Mouse (Mus musculus): Measurements from ENCODE around the gene Lasp1.
"Not testable (repeated sequence)": the region's sequence is repeated elsewhere in the genome, so short reads cannot be mapped to it uniquely, and the experiment has no call there.

Lasp1 gene

DNA sequence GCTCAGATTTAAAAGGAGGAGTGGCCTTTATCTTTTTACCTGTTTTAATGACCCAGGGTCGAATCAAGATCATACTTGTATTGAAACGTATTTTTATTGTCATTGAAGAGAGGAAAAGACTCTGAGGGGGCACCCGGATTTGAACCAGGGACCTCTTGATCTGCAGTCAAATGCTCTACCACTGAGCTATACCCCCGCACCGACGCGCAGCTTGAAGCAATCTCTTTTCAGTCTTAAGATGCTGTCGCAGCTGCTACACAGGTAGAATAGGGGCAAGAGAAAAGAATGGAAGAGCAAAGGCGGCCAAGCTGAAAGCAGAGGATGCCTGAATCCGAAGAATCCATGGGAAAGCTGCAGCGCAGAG is at the start of gene Lasp1:
TSS of gene Lasp1 (plus strand) at position 219 of the 364 bp plus-strand sequence.
- peak; percentile 89 to 94 for DNase-seq

GRCm38 (mm10) chr11:97753277-97753676 is 45.5 kb upstream of the Lasp1 start:
- no peak for DNase-seq

DNA sequence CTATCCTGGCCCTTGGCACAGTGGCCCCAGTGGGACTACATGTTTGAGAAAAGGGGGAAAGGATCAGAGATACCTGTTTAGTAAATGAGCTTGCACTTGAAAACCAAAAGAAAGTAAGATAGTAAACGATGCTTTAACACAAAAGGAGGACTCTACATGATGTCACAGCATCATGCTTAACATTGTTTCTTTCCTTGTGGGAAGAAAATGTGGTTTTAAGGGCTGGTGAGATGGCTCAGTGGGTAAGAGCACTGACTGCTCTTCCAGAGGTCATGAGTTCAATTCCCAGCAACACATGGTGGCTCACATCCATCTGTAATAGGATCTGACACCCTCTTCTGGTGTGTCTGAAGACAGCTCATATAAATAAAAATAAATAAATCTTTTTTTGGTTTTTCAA is 40.7 kb upstream of the Lasp1 start:
- no peak for DNase-seq

DNA sequence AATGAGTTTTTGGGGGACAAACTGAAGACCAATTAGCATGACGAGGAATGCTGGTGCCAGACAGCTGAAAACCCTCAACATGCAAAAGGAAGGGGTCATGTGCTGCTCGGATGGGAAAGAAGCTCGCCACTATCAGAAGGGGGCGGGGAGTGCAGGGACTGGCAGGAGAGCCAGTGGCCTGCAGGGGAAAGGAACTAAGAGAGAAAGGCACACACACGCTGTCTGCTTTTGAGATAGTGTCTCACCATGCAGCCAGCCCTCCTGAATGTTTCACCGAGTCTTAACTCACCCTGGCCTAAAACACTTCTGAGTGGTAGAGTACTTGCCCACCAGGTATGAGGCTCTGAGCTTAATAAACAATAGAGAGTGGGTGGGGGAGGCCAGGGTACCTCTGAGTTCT is 39.9 kb upstream of the Lasp1 start:
- DNase-seq = no peak

GRCm38 (mm10) chr11:97761638-97762037 is 37.2 kb upstream of the Lasp1 start:
- no peak for DNase-seq

GRCm38 (mm10) chr11:97766154-97766881 is 32.5 kb upstream of the Lasp1 start, which contains the start of gene Cwc25:
Gene Cwc25 (minus strand): TSS chr11:97766556.
- DNase-seq = peak; percentile 95

- DNase-seq = no peak
Measured at GRCm38 (mm10) chr11:97769704-97770103, 29.1 kb upstream of the Lasp1 start.

DNA sequence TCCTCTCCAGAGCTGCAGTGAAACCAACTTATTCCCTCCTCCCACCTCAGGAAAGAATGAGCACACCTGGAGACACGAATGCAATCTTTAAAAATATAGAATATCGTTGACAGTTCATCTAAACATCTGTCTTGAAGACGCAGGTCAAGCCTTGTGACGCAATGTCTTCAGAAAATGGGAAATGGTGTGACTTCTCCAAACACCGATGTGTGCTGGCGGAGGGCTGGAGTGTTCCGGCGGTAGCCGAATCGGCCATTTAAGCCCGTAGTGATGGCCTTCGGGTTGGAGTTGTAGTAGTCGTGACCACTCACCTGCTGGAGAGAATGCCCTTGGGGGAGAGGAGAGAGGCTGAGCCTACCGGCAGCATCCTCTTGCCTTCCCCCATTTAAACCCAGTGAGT is 27.4 kb upstream of the Lasp1 start:
- DNase-seq = no peak

GRCm38 (mm10) chr11:97775186-97775585 is 23.6 kb upstream of the Lasp1 start:
- no peak for DNase-seq

DNA sequence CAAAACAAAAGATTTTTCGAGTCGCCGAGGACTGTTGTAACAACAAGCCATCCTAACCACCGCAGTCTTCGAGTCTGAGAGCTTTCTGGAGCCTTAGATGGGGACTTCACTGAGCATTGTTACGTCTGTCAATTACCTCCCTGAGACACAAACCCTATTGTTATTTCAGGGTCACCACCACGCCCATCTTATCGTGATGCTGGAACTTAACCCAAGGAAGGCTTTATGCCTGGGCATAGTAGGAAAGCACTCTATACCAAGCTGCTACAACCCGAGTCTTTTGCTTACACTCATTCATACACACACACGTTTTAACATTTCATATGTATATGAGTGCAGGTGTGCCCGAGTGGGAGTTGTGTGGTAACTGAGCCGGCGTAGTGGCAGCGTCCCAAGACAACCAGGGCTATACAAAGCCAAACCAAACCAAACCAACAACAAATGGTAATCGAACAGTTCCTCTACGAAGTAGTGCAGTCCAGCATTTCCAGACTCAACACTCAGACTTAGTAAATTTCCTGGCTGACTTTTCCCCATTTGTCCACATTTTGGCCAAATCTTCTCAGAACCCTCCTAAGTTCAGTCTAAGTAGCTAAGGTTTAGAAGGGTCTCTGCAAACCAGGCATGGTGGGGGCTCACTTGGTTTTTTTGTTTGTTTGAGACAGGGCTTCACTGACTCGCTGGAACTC is 22.8 kb upstream of the Lasp1 start, which contains the start of gene 1700001P01Rik:
TSS of gene 1700001P01Rik (minus strand) at position 111 of the 689 bp plus-strand sequence.
- DNase-seq = no peak

DNA sequence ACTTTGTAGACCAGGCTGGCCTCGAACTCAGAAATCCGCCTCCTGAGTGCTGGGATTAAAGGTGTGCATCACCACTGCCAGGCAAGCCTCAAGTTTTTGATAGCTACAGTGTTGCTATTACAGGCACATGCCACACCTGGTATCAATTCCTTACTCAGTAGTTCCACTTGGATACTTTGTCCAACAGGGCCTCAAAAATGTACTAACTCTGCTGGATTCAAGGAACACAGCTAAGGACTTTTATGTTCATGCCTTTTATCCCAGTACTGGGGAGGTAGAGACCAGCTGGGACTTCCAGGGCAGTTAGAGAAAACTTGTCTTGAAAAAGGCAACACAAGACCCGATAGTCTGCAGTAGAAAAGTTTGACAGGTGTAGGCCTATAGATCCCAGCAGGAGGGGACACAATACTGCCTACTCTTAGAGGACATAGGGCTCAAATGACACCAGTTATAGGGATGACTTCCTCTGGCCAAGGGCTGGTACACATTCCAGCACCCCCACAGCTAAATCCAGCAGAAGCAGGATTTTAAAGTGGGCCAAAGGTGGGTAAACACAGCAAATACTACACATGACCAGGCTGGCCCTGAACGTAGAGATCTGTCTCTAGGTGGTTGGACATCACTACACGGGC is 22.2 kb upstream of the Lasp1 start:
- DNase-seq = no peak

DNA sequence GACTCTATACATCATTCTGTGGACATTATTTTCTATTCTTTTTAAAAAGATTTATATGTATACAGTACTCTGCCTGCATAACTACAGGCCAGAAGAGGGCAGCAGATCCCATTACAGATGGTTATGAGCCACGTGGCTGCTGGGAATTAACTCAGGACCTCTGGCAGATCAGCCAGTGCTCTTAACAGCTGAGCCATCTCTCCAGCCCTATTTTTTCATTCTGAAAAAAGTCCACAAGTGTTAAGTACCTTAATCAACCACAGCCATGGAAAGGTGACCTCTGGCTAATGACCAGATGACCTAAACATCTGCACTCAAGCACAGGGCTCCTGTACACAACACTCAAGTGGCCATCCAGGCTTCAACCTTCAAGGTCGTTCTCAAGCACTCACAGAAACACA is 21.7 kb upstream of the Lasp1 start:
- DNase-seq = no peak

- DNase-seq = no peak
Measured at GRCm38 (mm10) chr11:97778918-97779317, 19.9 kb upstream of the Lasp1 start.

DNA sequence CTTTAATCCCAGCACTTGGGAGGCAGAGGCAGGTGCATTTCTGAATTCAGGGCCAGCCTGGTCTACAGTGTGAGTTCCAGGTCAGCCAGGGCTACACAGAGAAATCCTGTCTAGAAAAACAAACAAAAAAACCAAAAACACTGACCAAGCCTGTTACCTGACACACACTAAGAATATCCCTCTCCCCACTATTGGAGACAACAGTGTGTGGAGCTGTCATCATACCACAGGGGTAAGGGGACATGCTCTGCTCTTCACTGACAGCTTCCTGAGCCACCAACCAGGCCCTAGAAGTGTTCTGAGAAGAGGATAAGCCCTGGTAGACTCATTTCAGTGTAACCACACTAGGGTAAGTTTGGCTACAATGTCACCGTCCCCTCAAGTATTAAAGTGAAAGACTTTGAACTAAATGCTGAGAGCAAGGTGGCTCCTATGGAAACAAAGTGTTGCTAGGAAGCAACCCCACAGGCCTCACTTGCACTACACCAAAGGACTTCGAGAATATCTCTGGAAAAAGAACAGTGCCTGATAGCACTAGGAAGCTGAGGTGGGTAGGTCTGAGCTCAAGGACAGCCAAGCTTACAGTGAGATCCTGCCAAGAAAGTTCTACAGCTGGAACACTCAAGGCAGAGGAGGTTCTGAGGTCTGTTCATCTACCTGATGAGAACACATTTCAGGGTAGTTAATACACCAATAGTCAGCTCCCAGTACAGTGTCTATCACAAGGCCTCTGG is 18.7 kb upstream of the Lasp1 start:
- DNase-seq = no peak

- DNase-seq = no peak
Measured at GRCm38 (mm10) chr11:97781478-97781831, 17.3 kb upstream of the Lasp1 start.

DNA sequence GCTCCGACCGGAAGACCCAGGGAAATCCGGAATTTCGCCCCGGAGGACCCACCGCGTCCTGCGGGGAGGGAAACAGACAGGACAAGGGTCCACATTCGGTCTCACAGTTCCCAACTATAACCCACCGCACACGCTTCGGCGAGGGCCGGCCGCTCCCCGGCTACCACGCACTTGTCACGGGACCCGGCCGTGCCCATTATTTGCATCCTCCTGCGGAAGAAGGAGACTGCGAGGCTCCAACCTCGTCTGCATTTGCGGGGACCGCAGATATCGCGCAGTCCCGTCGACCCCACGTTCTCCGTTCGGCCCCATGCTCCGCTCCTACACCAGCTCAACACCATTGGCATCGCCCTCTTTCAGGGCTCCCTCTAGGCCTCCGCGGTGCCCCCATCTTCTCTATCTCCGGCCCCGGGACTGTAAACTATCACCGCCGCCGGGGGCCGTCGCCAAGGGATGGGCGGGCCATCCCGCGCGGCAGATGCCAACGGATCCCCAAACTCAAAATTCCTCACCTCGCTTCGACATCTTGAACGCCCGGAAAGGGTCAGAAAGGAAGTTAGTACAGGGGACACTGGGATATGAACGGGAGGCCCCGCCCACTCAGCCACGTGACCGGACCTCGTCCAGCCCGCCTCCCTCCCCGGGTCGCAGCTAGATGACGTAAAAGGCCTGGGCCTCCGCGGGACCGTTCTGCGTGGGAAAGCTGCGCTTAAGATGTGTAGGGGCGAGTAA is 16.8 kb upstream of the Lasp1 start, which contains the start of gene Rpl23:
TSS of gene Rpl23 (minus strand) at position 606 of the 732 bp plus-strand sequence.
- peak; percentile 99 to 100 for DNase-seq

DNA sequence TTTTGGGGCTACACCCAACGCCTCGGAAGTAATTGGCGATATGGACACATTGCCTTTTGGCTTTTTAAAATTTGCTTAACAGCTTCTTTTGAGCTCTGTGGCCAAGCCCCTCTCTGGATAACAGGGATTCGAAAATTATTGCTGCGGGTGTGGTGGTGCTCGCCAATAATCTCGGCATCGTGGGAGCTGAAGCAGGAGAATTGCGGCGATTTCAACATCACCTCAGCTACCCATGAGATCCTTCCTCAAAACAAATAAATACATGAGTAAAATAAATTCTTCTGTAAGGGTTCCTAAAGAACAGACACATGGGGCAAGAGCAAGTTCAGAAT is 16.3 kb upstream of the Lasp1 start:
- no peak for DNase-seq

DNA sequence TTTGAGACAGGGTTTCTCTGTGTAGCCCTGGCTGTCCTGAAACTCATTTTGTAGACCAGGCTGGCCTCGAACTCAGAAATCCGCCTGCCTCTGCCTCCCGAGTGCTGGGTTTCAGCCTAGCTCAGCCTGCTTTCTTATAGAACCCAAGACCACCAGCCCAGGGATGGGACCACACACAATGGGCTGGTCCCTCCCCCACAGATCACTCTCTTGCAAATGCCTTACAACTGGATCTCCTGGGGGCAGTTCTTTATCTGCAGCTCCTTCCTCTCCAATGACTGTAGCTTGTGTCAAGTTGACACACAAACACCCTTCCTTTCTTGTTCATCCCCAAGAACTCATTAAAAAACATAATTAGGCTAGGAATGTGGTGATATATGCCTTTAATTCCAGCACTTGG is 10.8 kb upstream of the Lasp1 start:
- no peak for DNase-seq

DNA sequence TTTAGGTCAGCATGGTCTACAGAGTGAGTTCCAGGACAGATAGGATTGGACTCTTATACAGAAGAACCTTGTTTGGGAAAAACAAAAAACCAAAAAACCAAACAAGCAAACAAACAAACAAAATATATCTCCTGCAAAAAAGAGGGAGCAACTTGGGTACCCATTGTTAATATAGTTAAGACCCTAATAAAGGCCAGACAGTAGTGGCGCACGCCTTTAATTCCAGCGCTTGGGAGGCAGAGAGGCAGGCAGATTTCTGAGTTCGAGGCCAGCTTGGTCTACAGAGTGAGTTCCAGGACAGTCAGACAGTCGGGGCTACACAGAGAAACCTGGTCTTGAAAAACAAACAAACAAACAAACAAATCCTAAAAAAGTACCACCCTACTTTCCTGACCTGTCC is 9.1 kb upstream of the Lasp1 start:
- DNase-seq = no peak

DNA sequence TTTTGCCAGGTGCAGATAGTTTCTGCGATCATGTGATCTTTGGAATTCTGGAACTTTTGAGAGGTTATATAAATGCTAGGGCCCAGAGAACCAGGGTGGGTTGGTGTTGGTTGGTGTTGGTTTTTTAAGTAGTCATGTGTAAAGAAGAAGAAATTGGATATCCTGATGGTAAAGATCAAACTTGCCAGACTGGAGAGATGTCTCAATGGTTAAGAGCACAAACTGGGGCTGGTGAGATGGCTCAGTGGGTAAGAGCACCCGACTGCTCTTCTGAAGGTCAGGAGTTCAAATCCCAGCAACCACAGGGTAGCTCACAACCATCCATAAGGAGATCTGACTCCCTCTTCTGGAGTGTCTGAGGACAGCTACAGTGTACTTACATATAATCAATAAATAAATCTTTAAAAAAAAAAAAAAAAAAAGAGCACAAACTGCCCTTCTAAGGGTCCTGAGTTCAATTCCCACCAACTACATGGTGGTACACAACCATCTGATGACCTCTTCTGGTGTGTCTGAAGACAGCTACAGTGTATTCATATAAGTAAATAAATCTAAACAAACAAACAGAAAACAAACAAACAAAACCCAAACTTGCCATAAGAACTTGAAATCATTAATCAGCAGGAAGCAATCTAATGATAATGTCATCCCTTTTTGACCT is 7.9 kb upstream of the Lasp1 start:
- DNase-seq = not testable (repeated sequence)

DNA sequence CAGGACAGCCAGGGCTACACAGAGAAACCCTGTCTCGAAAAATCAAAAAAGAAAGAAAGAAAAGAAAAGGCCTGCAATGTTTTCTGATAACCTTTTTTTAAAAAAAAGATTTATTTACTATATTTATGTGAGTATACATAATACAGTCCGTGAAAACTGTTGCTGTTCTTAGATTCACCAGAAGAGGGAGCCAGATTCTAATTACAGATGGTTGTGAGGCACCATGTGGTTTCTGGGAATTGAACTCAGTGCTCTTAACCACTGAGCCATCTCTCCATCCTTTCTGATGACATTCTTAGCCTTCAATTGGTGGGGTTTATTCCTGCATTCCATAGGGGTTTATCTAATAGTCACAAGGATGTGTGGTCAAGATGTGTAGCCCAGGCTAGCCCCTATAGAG is 5.6 kb upstream of the Lasp1 start:
- peak; percentile 59 to 67 for DNase-seq

DNA sequence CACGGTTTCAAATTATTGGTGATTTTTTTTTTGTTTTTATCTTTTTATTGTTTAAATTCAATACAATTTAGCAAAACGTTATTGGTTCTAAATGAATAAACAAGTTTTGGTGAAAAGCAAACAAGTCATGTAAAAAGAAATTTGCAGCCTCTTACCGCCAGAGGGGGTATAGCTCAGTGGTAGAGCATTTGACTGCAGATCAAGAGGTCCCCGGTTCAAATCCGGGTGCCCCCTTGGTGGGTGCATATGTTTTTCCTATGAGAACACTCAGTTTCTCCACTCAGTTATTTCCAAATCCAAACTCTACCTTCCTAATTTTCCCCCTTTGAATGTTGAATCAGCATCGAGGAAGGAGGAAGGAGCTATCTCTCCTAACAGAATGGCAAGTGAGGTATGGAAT is 1.9 kb upstream of the Lasp1 start:
- peak; percentile 74 to 87 for DNase-seq
